Mouse (Mus musculus): Measurements from ENCODE around the gene Stk26. TPM values are rescaled to one million over a fixed set of nuclear protein-coding genes. Genes with fewer than 3 reads are reported as not detected.

Stk26 gene
- 1 to 10 TPM; 3.5 to 5.8 TPM for total RNA-seq (2021)
- long read RNA-seq, experiment 1, partial matches to known transcripts = 0 of 1 reads
- long read RNA-seq, experiment 1, other reads (novel, unspliced or antisense) = 0 of 1 reads
- long read RNA-seq, experiment 2, partial matches to known transcripts = 1 of 1 reads
- long read RNA-seq, experiment 2, other reads (novel, unspliced or antisense) = 0 of 1 reads

GRCm38 (mm10) chrX:50840847-50841560, at the start of gene Stk26:
TSS of gene Stk26 (plus strand) at chrX:50841047.
- DNase-seq = peak; percentile 51

GRCm38 (mm10) chrX:50793005-50793680, 47.7 kb upstream of the Stk26 start:
- no peak for DNase-seq

- no peak for DNase-seq
These were observed 43.0 kb upstream of the Stk26 start for GRCm38 (mm10) chrX:50797798-50798197.

GRCm38 (mm10) chrX:50798571-50798970, 42.3 kb upstream of the Stk26 start:
- no peak for DNase-seq

- no peak for DNase-seq
These were observed 41.1 kb upstream of the Stk26 start for GRCm38 (mm10) chrX:50799656-50800188.

- DNase-seq = no peak
These were observed 35.2 kb upstream of the Stk26 start for GRCm38 (mm10) chrX:50805654-50806053.

- DNase-seq = no peak
These were observed 17.0 kb upstream of the Stk26 start for GRCm38 (mm10) chrX:50823856-50824255.

- no peak for DNase-seq
These were observed 5.3 kb upstream of the Stk26 start for GRCm38 (mm10) chrX:50835592-50835991.

- DNase-seq = no peak
These were observed 4.7 kb upstream of the Stk26 start for GRCm38 (mm10) chrX:50836029-50836691.

- peak; percentile 11 for DNase-seq
These were observed 740 bp downstream of the Stk26 start for GRCm38 (mm10) chrX:50841587-50841986.

GRCm38 (mm10) chrX:50842046-50842445, 1.2 kb downstream of the Stk26 start:
- DNase-seq = no peak

- DNase-seq = no peak
These were observed 9.8 kb downstream of the Stk26 start for GRCm38 (mm10) chrX:50850428-50851184.

GRCm38 (mm10) chrX:50863771-50864170, 22.9 kb downstream of the Stk26 start:
- no peak for DNase-seq

GRCm38 (mm10) chrX:50864734-50865133, 23.9 kb downstream of the Stk26 start:
- no peak for DNase-seq

GRCm38 (mm10) chrX:50874246-50875002, 33.6 kb downstream of the Stk26 start:
- DNase-seq = no peak

- no peak for DNase-seq
These were observed 47.2 kb downstream of the Stk26 start for GRCm38 (mm10) chrX:50887999-50888398.

GRCm38 (mm10) chrX:50903497-50903896, 62.6 kb downstream of the Stk26 start:
- DNase-seq = no peak

GRCm38 (mm10) chrX:50909915-50910314, 69.1 kb downstream of the Stk26 start:
- peak; percentile 9 for DNase-seq

- DNase-seq = no peak
These were observed 76.5 kb downstream of the Stk26 start for GRCm38 (mm10) chrX:50917389-50917788.

- no peak for DNase-seq
These were observed 77.9 kb downstream of the Stk26 start for GRCm38 (mm10) chrX:50918754-50919153.
